Mouse (Mus musculus) G1E (cell line): ENCODE data around the gene Fabp7.

Experiments used
- CTCF ChIP-seq: IDR thresholded peaks from 2 replicates; pipeline ENCODE4 v1.5.1; 2012; ENCODE audit warnings: low read depth, low read length, inconsistent platforms, mixed read lengths
- GATA1 ChIP-seq: IDR thresholded peaks from 2 replicates; pipeline ENCODE4 v1.6.1; 2012; ENCODE audit warnings: borderline replicate concordance, low read length, inconsistent platforms, mixed read lengths
- GATA2 ChIP-seq: IDR thresholded peaks from 2 replicates; pipeline ENCODE4 v1.6.1; 2012; ENCODE audit warnings: low read depth, low read length, inconsistent platforms, borderline replicate concordance

GRCm38 (mm10) chr10:57784131-57784875 lies 378 bp upstream of the Fabp7 start:
- no peak for TF ChIP-seq CTCF
- no peak for TF ChIP-seq GATA2
- TF ChIP-seq GATA1, result no peak
